Mouse (Mus musculus) lung, postnatal 14 days (tissue): ENCODE data around the gene Hexdc.
A peak's percentile ranks its signal among the peaks of the same experiment; 100 is the strongest.

Experiments
- DNase-seq: peaks from one replicate; pipeline ENCODE4 v3.0.0; 2021

Gene Hexdc

GRCm38 (mm10) chr11:121204161-121205006 is at the start of gene Hexdc, which contains the start of gene Ogfod3:
Gene Hexdc, plus strand, starts transcription at chr11:121204433.
Gene Ogfod3, minus strand, starts transcription at chr11:121204711.
- DNase-seq, result peak; percentile 96

GRCm38 (mm10) chr11:121156411-121156891 is 47.8 kb upstream of the Hexdc start:
- peak; percentile 8 for DNase-seq

- DNase-seq, result no peak
Measured at GRCm38 (mm10) chr11:121159971-121160370, 44.3 kb upstream of the Hexdc start, which contains the start of gene Uts2r. Gene Uts2r, plus strand, starts transcription at chr11:121160271.

GRCm38 (mm10) chr11:121160636-121161346 is 43.4 kb upstream of the Hexdc start:
- DNase-seq, result no peak

- DNase-seq, result no peak
Measured at GRCm38 (mm10) chr11:121163751-121164150, 40.5 kb upstream of the Hexdc start.

- DNase-seq, result no peak
Measured at GRCm38 (mm10) chr11:121173203-121173602, 31.0 kb upstream of the Hexdc start.

- no peak for DNase-seq
Measured at GRCm38 (mm10) chr11:121174234-121174633, 30.0 kb upstream of the Hexdc start.

- DNase-seq, result peak; percentile 73
Measured at GRCm38 (mm10) chr11:121176285-121177270, 27.7 kb upstream of the Hexdc start.

- no peak for DNase-seq
Measured at GRCm38 (mm10) chr11:121189681-121190080, 14.6 kb upstream of the Hexdc start.

GRCm38 (mm10) chr11:121192742-121193141 is 11.5 kb upstream of the Hexdc start:
- no peak for DNase-seq

- DNase-seq, result no peak
Measured at GRCm38 (mm10) chr11:121193415-121193814, 10.8 kb upstream of the Hexdc start.

- DNase-seq, result peak; percentile 5
Measured at GRCm38 (mm10) chr11:121198622-121199021, 5.6 kb upstream of the Hexdc start.

- no peak for DNase-seq
Measured at GRCm38 (mm10) chr11:121199851-121200250, 4.4 kb upstream of the Hexdc start.

- DNase-seq, result no peak
Measured at GRCm38 (mm10) chr11:121200781-121201180, 3.5 kb upstream of the Hexdc start.

- peak; percentile 33 for DNase-seq
Measured at GRCm38 (mm10) chr11:121201436-121202198, 2.6 kb upstream of the Hexdc start.

- DNase-seq, result no peak
Measured at GRCm38 (mm10) chr11:121203859-121204160, 423 bp upstream of the Hexdc start.

- DNase-seq, result no peak
Measured at GRCm38 (mm10) chr11:121216831-121217230, 12.6 kb downstream of the Hexdc start.

GRCm38 (mm10) chr11:121219776-121220175 is 15.5 kb downstream of the Hexdc start:
- no peak for DNase-seq

- DNase-seq, result no peak
Measured at GRCm38 (mm10) chr11:121220771-121221170, 16.5 kb downstream of the Hexdc start.

GRCm38 (mm10) chr11:121221321-121222010 is 17.2 kb downstream of the Hexdc start:
- no peak for DNase-seq
